Mouse (Mus musculus) midbrain, embryonic 16.5 days (tissue): ENCODE measurements around the gene Lhb. TPM values are rescaled to one million over a fixed set of nuclear protein-coding genes. Genes with fewer than 3 reads are reported as not detected.

Experiments
- microRNA-seq: library from miRNA; unstranded; fragments of <30 nt; microRNA quantifications from one replicate; pipeline ENCODE4, GENCODE M21; 2017
- polyA plus RNA-seq: library from polyadenylated mRNA; unstranded; fragments of >200 nt; fragmentation: Nextera tagmentation; extraction: Ambion mirVana; gene quantifications from 2 replicates; pipeline ENCODE4 v1.2.1, GENCODE M21; 2015

Gene Lhb
- polyA plus RNA-seq, 1 experiment from 2014 or later = 0.39 TPM

Small RNA genes within 50 kb of the gene (microRNA-seq; reads per million reads assigned to microRNA genes)
- gene Gm22133 = not detected

Other genes starting within 250 kb of the Lhb start
- not detected in 2 replicates for gene Gfy, start 241.3 kb upstream of the Lhb start, polyA plus RNA-seq
- gene Pth2, start 239.8 kb upstream of the Lhb start, polyA plus RNA-seq = 1.1 and 1.2 TPM in 2 replicates
- gene Ccdc155, start 215.9 kb upstream of the Lhb start, polyA plus RNA-seq = 0.45 and 0.53 TPM in 2 replicates
- gene Dkkl1, start 208.7 kb upstream of the Lhb start, polyA plus RNA-seq = 6.2 and 10.5 TPM in 2 replicates
- 30.5 and 39.5 TPM in 2 replicates for gene Tead2, start 205.1 kb upstream of the Lhb start, polyA plus RNA-seq
- gene Cd37, start 181.7 kb upstream of the Lhb start, polyA plus RNA-seq = 1.3 and 1.4 TPM in 2 replicates
- 0.93 and 1.2 TPM in 2 replicates for gene Slc6a16, start 179.7 kb upstream of the Lhb start, polyA plus RNA-seq
- not detected in 2 replicates for gene Slc6a21, start 143.3 kb upstream of the Lhb start, polyA plus RNA-seq
- 11.1 and 12.4 TPM in 2 replicates for gene Trpm4, start 87.0 kb upstream of the Lhb start, polyA plus RNA-seq
- gene Hrc, start 85.5 kb upstream of the Lhb start, polyA plus RNA-seq = 0.39 and 0.40 TPM in 2 replicates
- gene Ppfia3, start 53.8 kb upstream of the Lhb start, polyA plus RNA-seq = 28.5 and 29.2 TPM in 2 replicates
- 27.0 and 39.9 TPM in 2 replicates for gene Lin7b, start 50.2 kb upstream of the Lhb start, polyA plus RNA-seq
- gene Snrnp70, start 25.1 kb upstream of the Lhb start, polyA plus RNA-seq = 157 and 186 TPM in 2 replicates
- not detected in 2 replicates for gene Kcna7, start 15.2 kb upstream of the Lhb start, polyA plus RNA-seq
- gene Ntf5, start 7.1 kb upstream of the Lhb start, polyA plus RNA-seq = not detected in 2 replicates
- gene Gys1, start 14.0 kb downstream of the Lhb start, polyA plus RNA-seq = 20.9 and 21.8 TPM in 2 replicates
- 103 and 110 TPM in 2 replicates for gene Ruvbl2, start 17.3 kb downstream of the Lhb start, polyA plus RNA-seq
- gene Ftl1, start 39.1 kb downstream of the Lhb start, polyA plus RNA-seq = 5,323 and 5,449 TPM in 2 replicates
- 232 and 243 TPM in 2 replicates for gene Bax, start 46.1 kb downstream of the Lhb start, polyA plus RNA-seq
- 0.15 and 0.16 TPM in 2 replicates for gene Tulp2, start 61.1 kb downstream of the Lhb start, polyA plus RNA-seq
- gene Gm45808, start 66.0 kb downstream of the Lhb start, polyA plus RNA-seq = not detected in 2 replicates
- gene Dhdh, start 68.0 kb downstream of the Lhb start, polyA plus RNA-seq = 4.1 and 4.2 TPM in 2 replicates
- 107 and 119 TPM in 2 replicates for gene Nucb1, start 89.6 kb downstream of the Lhb start, polyA plus RNA-seq
- 10.5 and 13.9 TPM in 2 replicates for gene Ppp1r15a, start 105.4 kb downstream of the Lhb start, polyA plus RNA-seq
- gene Plekha4, start 105.5 kb downstream of the Lhb start, polyA plus RNA-seq = 0.81 and 0.87 TPM in 2 replicates
- 0.21 TPM in 1 of 2 replicates, not detected in the other for gene Hsd17b14, start 134.1 kb downstream of the Lhb start, polyA plus RNA-seq
- 23.6 and 25.0 TPM in 2 replicates for gene Bcat2, start 149.3 kb downstream of the Lhb start, polyA plus RNA-seq
- not detected in 2 replicates for gene Fgf21, start 194.7 kb downstream of the Lhb start, polyA plus RNA-seq
- not detected in 2 replicates for gene Fut1, start 196.5 kb downstream of the Lhb start, polyA plus RNA-seq
- not detected in 2 replicates for gene Izumo1, start 201.0 kb downstream of the Lhb start, polyA plus RNA-seq
- gene Rasip1, start 206.7 kb downstream of the Lhb start, polyA plus RNA-seq = 17.2 and 18.5 TPM in 2 replicates
- gene Mamstr, start 219.2 kb downstream of the Lhb start, polyA plus RNA-seq = 3.4 and 4.6 TPM in 2 replicates
- 0.16 TPM in 2 replicates for gene Fut2, start 245.6 kb downstream of the Lhb start, polyA plus RNA-seq